Mouse (Mus musculus) forebrain, embryonic 13.5 days (tissue): Measurements from ENCODE around the gene Nectin1. TPM values are rescaled to one million over a fixed set of nuclear protein-coding genes. Genes with fewer than 3 reads are reported as not detected.

Experiments
- ATAC-seq: fragments of 200-750 bp; cut with Nextera tagmentation; 2 replicates; pipeline ENCODE4 v1.8.0; 2017
- H3K27ac ChIP-seq: fragments of 300-500 bp; sonication (generic); 2 replicates; pipeline ENCODE4 v1.5.1; 2015; ENCODE audit warnings: inconsistent platforms, mild to moderate bottlenecking, moderate library complexity
- H3K27me3 ChIP-seq: fragments of 300-500 bp; sonication (generic); 2 replicates; pipeline ENCODE4 v1.6.1; 2015; ENCODE audit warnings: mild to moderate bottlenecking, inconsistent platforms
- H3K36me3 ChIP-seq: fragments of 300-500 bp; sonication (generic); 2 replicates; pipeline ENCODE4 v1.6.1; 2015; ENCODE audit warnings: mild to moderate bottlenecking, inconsistent platforms; ENCODE audit not compliant: poor library complexity, severe bottlenecking
- H3K4me1 ChIP-seq: fragments of 300-500 bp; sonication (generic); 2 replicates; pipeline ENCODE4 v1.6.1; 2015; ENCODE audit warnings: inconsistent platforms
- H3K4me2 ChIP-seq: fragments of 300-500 bp; sonication (generic); 2 replicates; pipeline ENCODE4 v1.6.1; 2015; ENCODE audit warnings: inconsistent platforms, mild to moderate bottlenecking, moderate library complexity
- H3K4me3 ChIP-seq: fragments of 300-500 bp; sonication (generic); 2 replicates; pipeline ENCODE4 v1.5.1; 2015; ENCODE audit warnings: mild to moderate bottlenecking, inconsistent platforms
- H3K9ac ChIP-seq: fragments of 300-500 bp; sonication (generic); 2 replicates; pipeline ENCODE4 v1.6.1; 2015; ENCODE audit warnings: mild to moderate bottlenecking, inconsistent platforms
- H3K9me3 ChIP-seq: fragments of 300-500 bp; sonication (generic); replicated peaks from 2 replicates; pipeline ENCODE4 v1.6.1; 2016; ENCODE audit warnings: inconsistent platforms
- WGBS: fragments of 180-500 bp; shearing (Covaris S2); methylation state at CpG from one replicate; pipeline ENCODE4 v1.1.7; 2015; 5-methylcytosine and 5-hydroxymethylcytosine counted together
- polyA plus RNA-seq: library from polyadenylated mRNA; unstranded; fragments of >200 nt; fragmentation: Nextera tagmentation; extraction: Ambion mirVana; gene quantifications from 2 replicates; pipeline ENCODE4 v1.2.1, GENCODE M21; 2015

Nectin1 gene
- polyA plus RNA-seq, 1 experiment from 2014 or later, result 8.8 TPM

DNA sequence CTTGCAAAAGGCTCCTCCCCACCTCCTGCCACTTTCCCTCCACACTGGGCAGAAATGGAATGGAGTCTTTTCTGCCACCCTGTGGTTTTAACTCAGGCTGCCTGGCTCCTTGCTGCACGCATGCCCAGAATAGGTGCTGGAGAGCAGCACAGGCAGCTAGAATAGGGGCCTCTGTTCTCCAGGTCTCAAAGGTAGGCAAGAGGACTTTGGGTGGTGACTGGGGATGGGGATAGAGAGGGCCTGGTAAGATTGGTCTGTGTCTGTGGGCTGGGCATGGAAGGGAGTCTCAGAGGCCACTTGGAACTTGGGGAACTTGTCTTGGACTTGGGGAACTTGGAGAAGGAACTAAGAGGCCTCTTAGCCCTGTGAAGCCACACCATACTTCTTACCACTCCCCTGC lies 27.3 kb downstream of the Nectin1 start:
- H3K4me1 ChIP-seq, result peaks cover 69% of the 10 kb centered on the region
- WGBS, result 76% methylated on average over 1 of the region's 1 CpGs
- ATAC-seq, result no peak
- H3K4me3 ChIP-seq, result no peak overlapping the region
- H3K27me3 ChIP-seq, result no peaks in the 10 kb centered on the region
- no peaks in the 10 kb centered on the region for H3K9me3 ChIP-seq
- no peak overlapping the region for H3K27ac ChIP-seq
- H3K9ac ChIP-seq, result no peak overlapping the region
- H3K36me3 ChIP-seq, result no peaks in the 10 kb centered on the region
- no peak overlapping the region for H3K4me2 ChIP-seq

DNA sequence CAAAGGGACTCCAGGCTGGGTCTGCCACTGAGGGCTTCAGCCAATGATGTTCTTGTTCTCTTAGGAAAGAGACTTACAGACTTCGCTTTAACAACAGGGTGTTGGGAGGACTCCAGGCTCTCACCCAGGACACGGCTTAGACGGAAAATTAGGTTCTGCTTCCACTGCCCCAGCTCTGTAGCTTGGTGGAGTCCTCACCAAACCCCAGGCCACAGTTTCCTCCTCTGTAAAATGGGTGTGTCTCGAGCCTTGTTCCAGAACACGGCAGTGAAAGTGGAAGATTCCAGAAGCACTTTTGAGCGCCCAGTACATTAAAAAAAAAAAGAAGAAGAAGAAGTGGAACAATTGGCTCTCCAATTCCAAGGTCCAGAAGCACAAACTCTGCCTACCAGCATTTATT lies 28.7 kb downstream of the Nectin1 start:
- Histone ChIP-seq H3K9me3 (no peaks in the 10 kb centered on the region), H3K4me3 (no peak overlapping the region), H3K9ac (no peak overlapping the region), H3K27ac (no peak overlapping the region), H3K27me3 (no peaks in the 10 kb centered on the region), H3K4me2 (no peak overlapping the region), H3K4me1 (peaks cover 75% of the 10 kb centered on the region), H3K36me3 (no peaks in the 10 kb centered on the region)
- ATAC-seq, result no peak
- WGBS, result 92% methylated on average over 6 of the region's 6 CpGs

DNA sequence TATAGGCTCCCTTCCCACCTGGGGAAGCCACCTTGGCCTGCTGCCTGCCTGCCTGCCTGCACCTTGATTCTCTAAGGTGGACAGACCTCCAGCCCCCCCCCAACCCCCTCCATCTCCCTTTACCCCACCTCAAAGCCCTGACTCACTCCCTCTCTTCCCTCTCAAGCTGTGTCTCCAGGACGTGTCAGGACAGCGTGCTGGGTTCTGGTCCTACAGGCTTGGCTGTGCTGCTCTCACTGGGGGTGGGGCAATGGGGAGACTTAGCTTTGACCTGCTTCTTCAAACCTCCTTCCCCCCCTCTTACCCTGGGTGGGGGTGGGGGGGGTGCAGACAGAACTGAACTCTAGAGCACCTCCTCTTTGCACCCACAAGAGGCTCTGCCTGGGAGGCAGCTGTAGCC lies 29.7 kb downstream of the Nectin1 start:
- H3K27ac ChIP-seq, result no peak overlapping the region
- H3K4me1 ChIP-seq, result peaks cover 73% of the 10 kb centered on the region
- H3K4me2 ChIP-seq, result no peak overlapping the region
- no peaks in the 10 kb centered on the region for H3K36me3 ChIP-seq
- no peaks in the 10 kb centered on the region for H3K9me3 ChIP-seq
- no peaks in the 10 kb centered on the region for H3K27me3 ChIP-seq
- ATAC-seq, result no peak
- H3K4me3 ChIP-seq, result no peak overlapping the region
- 80% methylated on average over 2 of the region's 2 CpGs for WGBS
- no peak overlapping the region for H3K9ac ChIP-seq

DNA sequence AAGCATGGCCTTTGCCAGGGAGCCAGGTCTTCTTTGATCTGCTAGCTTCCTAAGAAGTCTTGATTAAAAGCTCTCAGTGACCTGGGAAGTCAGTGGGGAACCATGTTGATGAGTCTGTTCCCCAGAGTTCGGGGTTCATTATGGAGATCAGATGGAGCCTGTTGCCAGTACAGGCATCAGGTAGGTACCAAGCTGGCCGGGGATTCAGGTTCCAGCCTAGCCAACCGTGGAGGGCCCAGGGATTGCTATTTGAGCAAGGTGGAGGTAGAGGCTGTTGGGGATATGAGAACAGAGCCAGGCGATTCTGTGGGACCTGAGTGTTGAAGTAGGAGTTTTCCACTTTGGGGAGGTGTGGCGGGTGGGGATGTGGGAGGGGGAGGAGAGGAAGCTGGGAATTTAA lies 30.6 kb downstream of the Nectin1 start:
- H3K4me3 ChIP-seq, result no peak overlapping the region
- ATAC-seq, result no peak
- no peak overlapping the region for H3K4me2 ChIP-seq
- H3K27ac ChIP-seq, result no peak overlapping the region
- no peaks in the 10 kb centered on the region; the same call in 1 of the 2 replicates for H3K27me3 ChIP-seq
- H3K9me3 ChIP-seq, result no peaks in the 10 kb centered on the region
- no peaks in the 10 kb centered on the region for H3K36me3 ChIP-seq
- WGBS, result 79% methylated on average over 4 of the region's 5 CpGs
- no peak overlapping the region for H3K9ac ChIP-seq
- H3K4me1 ChIP-seq, result peaks cover 64% of the 10 kb centered on the region

DNA sequence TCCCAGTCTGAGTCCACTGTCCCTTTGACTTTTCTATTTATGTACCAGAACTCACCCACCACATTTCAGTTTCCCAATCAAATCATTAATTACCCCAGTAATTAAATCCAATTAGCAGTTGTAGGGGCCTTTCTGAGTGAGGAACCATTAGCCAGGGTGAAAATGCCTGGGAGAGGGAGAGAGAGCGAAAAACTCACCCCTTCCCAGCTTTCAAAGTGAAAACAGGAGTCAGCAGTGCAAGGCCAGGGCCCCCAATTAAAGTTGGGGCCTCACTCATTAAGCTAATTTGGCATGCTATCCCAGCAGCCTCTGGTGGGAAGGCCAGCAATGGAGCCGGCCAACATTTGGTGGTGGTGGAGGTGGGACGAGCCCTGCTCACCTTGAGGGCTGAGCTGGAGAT lies 32.4 kb downstream of the Nectin1 start:
- Histone ChIP-seq H3K27ac (no peak overlapping the region), H3K4me2 (no peak overlapping the region), H3K4me1 (peaks cover 59% of the 10 kb centered on the region)

DNA sequence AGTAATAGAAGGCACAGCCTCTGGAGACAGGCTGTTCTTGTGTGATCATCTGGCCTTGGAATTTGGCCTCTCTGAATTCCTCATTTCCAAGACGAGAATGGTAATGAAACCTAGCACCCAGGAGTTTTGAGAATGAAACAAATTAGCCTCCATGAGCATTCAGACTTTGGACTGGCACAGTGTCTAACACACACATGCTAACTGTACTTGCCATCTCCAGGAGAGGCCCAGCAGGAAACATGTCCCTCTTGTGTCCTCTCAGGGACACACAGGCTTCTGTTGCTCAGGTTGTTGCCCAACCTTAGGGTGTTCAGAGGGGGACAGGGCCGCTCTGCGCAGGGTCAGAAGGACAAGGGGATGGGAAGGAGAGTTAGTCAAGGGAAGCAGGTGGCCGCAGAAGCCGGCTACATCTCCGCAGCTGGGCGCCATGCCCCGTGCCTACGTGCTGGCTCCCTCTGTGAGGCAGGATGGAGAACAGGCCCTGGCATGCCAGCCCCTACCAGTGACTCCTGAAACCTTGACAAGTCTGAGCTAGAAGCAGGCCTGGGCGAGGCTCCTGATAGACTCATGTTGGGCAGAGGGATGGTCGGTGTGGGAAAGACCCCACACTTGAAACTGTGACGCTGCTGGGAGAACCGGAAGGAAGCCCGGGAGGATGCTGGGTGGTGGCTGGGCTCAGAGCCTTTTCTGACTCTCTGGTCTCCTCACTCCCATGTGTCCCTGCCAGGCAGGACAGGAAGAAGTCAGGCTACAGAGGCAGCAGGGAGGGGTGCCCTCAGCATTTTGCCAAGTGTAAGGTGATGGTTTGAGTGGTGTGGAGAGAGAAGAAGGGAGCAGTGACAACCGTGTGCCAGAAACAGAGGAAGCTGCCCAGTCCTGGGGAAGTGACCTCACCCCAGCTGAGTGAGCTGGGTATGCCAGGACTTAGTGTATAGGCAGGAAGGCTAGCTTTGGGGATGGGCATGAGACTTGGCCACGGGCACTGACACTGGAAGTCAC lies 33.9 kb downstream of the Nectin1 start:
- no peak overlapping the region for H3K9ac ChIP-seq
- no peaks in the 10 kb centered on the region for H3K9me3 ChIP-seq
- H3K27me3 ChIP-seq, result no peaks in the 10 kb centered on the region; the same call in 1 of the 2 replicates
- no peak overlapping the region for H3K27ac ChIP-seq
- ATAC-seq, result no peak
- H3K4me1 ChIP-seq, result peaks cover 72% of the 10 kb centered on the region
- no peak overlapping the region for H3K4me3 ChIP-seq
- no peaks in the 10 kb centered on the region for H3K36me3 ChIP-seq
- no peak overlapping the region for H3K4me2 ChIP-seq
- 80% methylated on average over 16 of the region's 16 CpGs for WGBS

More for the DNA sequence above, 32.4 kb downstream of the Nectin1 start:
- Histone ChIP-seq H3K9me3 (no peaks in the 10 kb centered on the region), H3K4me3 (no peak overlapping the region), H3K27me3 (no peaks in the 10 kb centered on the region; the same call in 1 of the 2 replicates), H3K9ac (no peak overlapping the region), H3K36me3 (no peaks in the 10 kb centered on the region)
- no peak for ATAC-seq
- WGBS, result 44% methylated on average over 3 of the region's 3 CpGs

DNA sequence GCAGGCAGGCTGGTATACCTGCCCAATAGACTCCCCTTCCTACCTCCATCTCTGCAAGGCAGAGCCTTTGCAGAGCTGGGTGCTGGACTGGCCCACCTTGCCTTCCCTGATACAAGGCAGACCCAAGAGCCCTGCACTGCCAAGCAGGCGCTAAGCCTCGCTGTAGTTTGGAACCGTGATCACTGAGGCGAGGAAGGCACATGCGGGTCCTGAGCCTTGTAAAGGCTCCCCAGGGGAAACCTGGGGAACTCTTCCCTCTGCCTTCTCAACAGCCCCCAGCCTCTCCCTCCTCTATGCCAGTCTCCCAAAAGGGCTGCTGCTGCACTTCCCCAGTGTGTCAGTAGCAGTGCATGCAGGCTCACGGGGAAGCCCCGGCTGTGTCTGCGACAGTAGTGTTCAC lies 37.1 kb downstream of the Nectin1 start:
- Histone ChIP-seq H3K36me3 (no peaks in the 10 kb centered on the region), H3K4me2 (no peak overlapping the region), H3K9ac (0 out of 2 replicates have a peak overlapping the region, but pooled peaks have one; percentile 37), H3K4me1 (peaks cover 58% of the 10 kb centered on the region), H3K9me3 (no peaks in the 10 kb centered on the region), H3K27ac (peak overlapping the region; percentile 31; the same call in 1 of the 2 replicates), H3K27me3 (no peaks in the 10 kb centered on the region; the same call in 1 of the 2 replicates), H3K4me3 (no peak overlapping the region)
- WGBS, result 45% methylated on average over 8 of the region's 8 CpGs
- no peak for ATAC-seq

DNA sequence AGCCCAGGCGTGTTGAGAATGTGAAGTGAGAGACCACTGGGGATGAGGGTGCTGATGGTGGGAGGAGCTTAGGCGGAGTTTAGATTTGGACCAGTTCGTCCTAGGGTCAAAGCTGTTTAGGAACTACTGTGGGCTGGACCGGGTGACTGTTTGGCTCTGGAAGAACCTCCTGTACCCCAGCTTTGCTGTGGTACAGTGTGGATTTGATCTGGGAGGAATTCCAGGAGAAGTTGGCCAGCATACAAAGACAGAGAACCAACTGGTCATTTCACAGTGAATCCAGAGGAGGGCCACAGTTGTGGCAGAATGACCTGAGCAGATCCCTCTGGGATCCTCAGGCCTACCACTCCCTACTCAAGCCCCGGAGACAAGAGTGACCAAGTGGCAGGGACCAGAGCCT lies 38.6 kb downstream of the Nectin1 start:
- peaks cover 48% of the 10 kb centered on the region for H3K4me1 ChIP-seq

DNA sequence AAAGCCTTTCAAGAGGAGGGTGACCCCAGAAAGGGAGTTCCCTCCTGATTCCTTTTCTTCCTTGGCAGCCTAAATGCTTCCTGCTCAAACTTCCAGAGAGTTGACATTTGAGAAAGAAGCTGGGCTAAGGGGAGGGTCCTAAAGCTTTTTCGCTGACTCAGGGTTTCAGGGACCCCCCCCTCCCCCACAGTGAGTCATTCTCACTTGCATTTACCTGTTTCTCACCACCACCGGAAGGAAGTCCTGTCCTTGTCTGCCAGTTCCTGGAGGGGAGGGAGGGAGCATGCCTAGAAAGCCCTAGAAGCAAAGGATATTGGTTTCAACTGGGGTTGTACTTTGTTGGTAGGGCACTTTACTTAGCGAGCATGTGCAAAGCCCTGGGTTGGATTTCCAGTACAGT lies 40.2 kb downstream of the Nectin1 start:
- H3K9ac ChIP-seq, result no peak overlapping the region
- H3K4me3 ChIP-seq, result no peak overlapping the region
- no peaks in the 10 kb centered on the region for H3K36me3 ChIP-seq
- no peaks in the 10 kb centered on the region; the same call in 1 of the 2 replicates for H3K27me3 ChIP-seq
- no peaks in the 10 kb centered on the region for H3K9me3 ChIP-seq
- no peak overlapping the region for H3K27ac ChIP-seq
- WGBS, result 58% methylated on average over 3 of the region's 3 CpGs
- H3K4me2 ChIP-seq, result no peak overlapping the region
- H3K4me1 ChIP-seq, result peaks cover 47% of the 10 kb centered on the region
- no peak for ATAC-seq

More for the DNA sequence above, 38.6 kb downstream of the Nectin1 start:
- no peaks in the 10 kb centered on the region; the same call in 1 of the 2 replicates for H3K27me3 ChIP-seq
- H3K27ac ChIP-seq, result no peak overlapping the region
- H3K36me3 ChIP-seq, result no peaks in the 10 kb centered on the region
- no peak overlapping the region for H3K9ac ChIP-seq
- no peak overlapping the region for H3K4me2 ChIP-seq
- no peak overlapping the region for H3K4me3 ChIP-seq
- no peaks in the 10 kb centered on the region for H3K9me3 ChIP-seq
- no peak for ATAC-seq
- 74% methylated on average over 5 of the region's 5 CpGs for WGBS

DNA sequence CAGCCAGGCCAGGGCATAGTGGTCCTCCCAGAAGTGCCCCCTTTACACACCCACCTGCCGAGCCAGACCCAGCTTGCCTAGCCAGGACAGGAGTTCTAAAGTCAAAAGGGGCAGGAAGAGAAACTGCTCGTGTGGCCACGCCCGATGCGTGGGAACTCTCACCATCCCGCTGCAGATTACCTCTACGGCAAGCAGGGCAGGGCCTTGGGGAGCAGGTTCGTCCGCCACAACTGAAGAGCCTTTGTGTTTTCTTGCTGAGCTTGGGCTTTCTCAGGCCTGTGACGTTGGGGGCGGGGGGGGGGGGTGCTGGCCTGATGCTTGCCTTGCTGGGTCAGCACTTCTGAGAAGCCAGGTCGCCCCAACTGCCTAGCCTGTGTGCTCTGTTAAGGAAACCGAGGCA lies 41.1 kb downstream of the Nectin1 start:
- Histone ChIP-seq H3K4me1 (peaks cover 47% of the 10 kb centered on the region), H3K27ac (no peak overlapping the region), H3K9me3 (no peaks in the 10 kb centered on the region), H3K4me3 (no peak overlapping the region), H3K4me2 (no peak overlapping the region), H3K36me3 (no peaks in the 10 kb centered on the region), H3K27me3 (no peaks in the 10 kb centered on the region), H3K9ac (no peak overlapping the region)
- WGBS, result 64% methylated on average over 13 of the region's 13 CpGs
- no peak for ATAC-seq

DNA sequence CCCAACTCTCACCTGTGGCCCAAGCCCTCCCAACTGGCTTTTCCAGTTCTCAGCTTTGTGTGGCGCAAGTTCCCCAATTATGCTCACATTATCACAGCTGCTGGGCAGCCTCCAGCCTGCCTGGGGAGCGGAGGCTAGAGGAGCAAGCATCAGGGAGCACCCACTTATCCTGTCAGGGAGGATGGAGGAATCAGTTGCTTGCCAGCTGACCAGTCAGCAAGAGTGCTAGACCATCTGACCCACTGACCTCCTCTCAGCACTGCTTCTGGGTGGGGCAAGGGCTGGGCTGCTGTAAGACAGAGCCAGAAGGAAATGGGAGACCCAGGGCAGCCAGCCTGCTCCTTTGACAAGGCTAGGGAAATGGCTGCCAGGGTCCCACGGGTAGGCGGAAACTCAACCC lies 43.8 kb downstream of the Nectin1 start:
- Histone ChIP-seq H3K9me3 (no peaks in the 10 kb centered on the region), H3K4me3 (no peak overlapping the region), H3K36me3 (peaks cover 18% of the 10 kb centered on the region), H3K4me2 (no peak overlapping the region), H3K9ac (no peak overlapping the region), H3K27me3 (no peaks in the 10 kb centered on the region), H3K4me1 (peaks cover 25% of the 10 kb centered on the region), H3K27ac (no peak overlapping the region)
- ATAC-seq, result no peak
- WGBS, result 74% methylated on average over 4 of the region's 4 CpGs

DNA sequence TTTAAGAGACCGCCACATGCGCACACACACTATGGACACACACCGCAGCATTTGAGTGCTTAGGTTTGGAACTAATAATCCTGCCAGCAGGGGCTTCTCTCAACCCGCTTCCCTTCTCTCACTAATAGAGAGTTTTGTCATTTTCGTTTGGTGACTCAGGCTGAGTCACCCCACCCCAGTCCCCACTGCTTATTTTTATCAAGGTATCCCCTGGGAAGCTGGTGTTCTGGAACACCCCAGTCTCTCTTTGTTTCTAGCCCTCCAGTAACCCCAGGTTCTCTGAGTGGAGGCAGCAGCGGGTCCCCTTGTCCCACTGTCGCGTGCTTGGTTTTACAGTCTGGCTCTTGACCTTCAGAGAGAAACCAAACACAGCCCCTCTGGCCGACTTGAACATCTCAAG lies 48.9 kb downstream of the Nectin1 start:
- Histone ChIP-seq H3K9ac (no peak overlapping the region), H3K4me2 (no peak overlapping the region), H3K27ac (no peak overlapping the region), H3K36me3 (peaks cover 68% of the 10 kb centered on the region), H3K4me1 (peaks cover 3% of the 10 kb centered on the region), H3K27me3 (no peaks in the 10 kb centered on the region), H3K4me3 (no peak overlapping the region), H3K9me3 (no peaks in the 10 kb centered on the region)
- ATAC-seq, result no peak
- WGBS, result 83% methylated on average over 9 of the region's 9 CpGs
